ENCODE assay signal across 9 mouse cellular contexts in genomic region chr8:11250149-11250548, GRCm38 (mm10).
DNase-seq lines count a peak whose midpoint lies in the region; ATAC-seq and TF ChIP-seq lines count a peak whose summit lies in the region.
"Had no signal": no experiment of that assay in that cellular context is flagged by ENCODE, and none has a peak within 500 bp of the region (broad histone marks: within the 10 kb centered on the region; RNA-seq: fewer than 3 reads in every experiment).

No protein-coding gene starts in this region.

- H3K27me3 ChIP-seq in embryonic facial prominence, embryonic 14.5 days (replicated peaks; ENCODE audit: control insufficient read depth, insufficient read depth, low read length) = no peaks in the 10 kb centered on the region
- no peaks in the 10 kb centered on the region for H3K27me3 ChIP-seq in embryonic facial prominence, embryonic 10.5 days (replicated peaks; ENCODE audit: low read depth, poor library complexity, severe bottlenecking)
- H3K27me3 ChIP-seq in intestine, embryonic 16.5 days (replicated peaks; ENCODE audit: control insufficient read depth, insufficient read depth, low read length) = no peaks in the 10 kb centered on the region
- H3K27me3 ChIP-seq: hindbrain, embryonic 13.5 days had no signal

- no peaks in the 10 kb centered on the region; the same call in 1 of the 2 replicates for H3K36me3 ChIP-seq in embryonic facial prominence, embryonic 14.5 days (ENCODE audit: control insufficient read depth, insufficient read depth, low read length)
- H3K36me3 ChIP-seq in embryonic facial prominence, embryonic 10.5 days (replicated peaks) = peaks cover 20% of the 10 kb centered on the region
- no peaks in the 10 kb centered on the region; the same call in 1 of the 2 replicates for H3K36me3 ChIP-seq in intestine, embryonic 16.5 days (ENCODE audit: control insufficient read depth, insufficient read depth, low read length)
- H3K36me3 ChIP-seq: hindbrain, embryonic 13.5 days had no signal

- no peak overlapping the region for H3K9ac ChIP-seq in embryonic facial prominence, embryonic 14.5 days (ENCODE audit: low read depth, low read length)
- H3K9ac ChIP-seq in intestine, embryonic 16.5 days (ENCODE audit: low read depth, low read length) = no peak overlapping the region
- H3K9ac ChIP-seq: hindbrain, embryonic 13.5 days had no signal

- ATAC-seq in embryonic facial prominence, embryonic 14.5 days (ENCODE audit: low read depth) = peak; percentile 21; the same call in 1 of the 2 replicates
- ATAC-seq in intestine, embryonic 16.5 days = no peak

- H3K4me2 ChIP-seq in embryonic facial prominence, embryonic 14.5 days (ENCODE audit: low read depth, low read length) = no peak overlapping the region
- H3K4me2 ChIP-seq in intestine, embryonic 16.5 days (ENCODE audit: low read depth, low read length) = no peak overlapping the region
- H3K4me2 ChIP-seq: hindbrain, embryonic 13.5 days had no signal

- H3K9me3 ChIP-seq in embryonic facial prominence, embryonic 14.5 days (ENCODE audit: control insufficient read depth, low read length) = no peaks in the 10 kb centered on the region
- H3K9me3 ChIP-seq in embryonic facial prominence, embryonic 10.5 days = no peaks in the 10 kb centered on the region
- H3K9me3 ChIP-seq in intestine, embryonic 16.5 days (ENCODE audit: control insufficient read depth, low read length) = no peaks in the 10 kb centered on the region
- H3K9me3 ChIP-seq: hindbrain, embryonic 13.5 days had no signal

- no peak for TF ChIP-seq POLR2A in embryonic fibroblast, embryonic 13.5 days (IDR thresholded peaks at IDR 0.05; ENCODE audit: low read depth, low read length)

- 72% methylated on average over 8 of the region's 8 CpGs for WGBS in embryonic facial prominence, embryonic 14.5 days
- 88% methylated on average over 8 of the region's 8 CpGs for WGBS in embryonic facial prominence, embryonic 10.5 days
- 68% methylated on average over 8 of the region's 8 CpGs for WGBS in intestine, embryonic 16.5 days

- TF ChIP-seq CTCF in embryonic fibroblast, embryonic 13.5 days (IDR thresholded peaks at IDR 0.05; ENCODE audit: borderline replicate concordance, insufficient read depth, low read length) = no peak

- peaks cover 9% of the 10 kb centered on the region for H3K4me1 ChIP-seq in embryonic facial prominence, embryonic 14.5 days (ENCODE audit: control insufficient read depth, insufficient read depth, low read length)
- peaks cover 24% of the 10 kb centered on the region for H3K4me1 ChIP-seq in embryonic facial prominence, embryonic 10.5 days
- peaks cover 21% of the 10 kb centered on the region for H3K4me1 ChIP-seq in embryonic fibroblast, embryonic 13.5 days (ENCODE audit: control insufficient read depth, insufficient read depth, low read length)
- H3K4me1 ChIP-seq in intestine, embryonic 16.5 days (ENCODE audit: control insufficient read depth, insufficient read depth, low read length) = peaks cover 29% of the 10 kb centered on the region

- no peak for DNase-seq in embryonic facial prominence, embryonic 14.5 days (ENCODE audit: low spot score)
- no peak for DNase-seq in embryonic facial prominence, embryonic 10.5 days (ENCODE audit: low spot score)
- peak; percentile 44 for DNase-seq in kidney, postnatal 14 days
- DNase-seq in kidney, postnatal 25 days = no peak
- DNase-seq in adrenal gland, postnatal 4 days (ENCODE audit: low spot score in 2 of 2) = no peak
- no peak for DNase-seq in adrenal gland, postnatal 25 days

- H3K27ac ChIP-seq in embryonic facial prominence, embryonic 14.5 days (replicated peaks; ENCODE audit: low read depth, low read length) = 0 out of 2 replicates have a peak overlapping the region, but pooled peaks have one; percentile 23
- no peak overlapping the region for H3K27ac ChIP-seq in embryonic facial prominence, embryonic 10.5 days (replicated peaks)
- H3K27ac ChIP-seq in embryonic fibroblast, embryonic 13.5 days (ENCODE audit: insufficient read depth, low read length) = peak overlapping the region; percentile 25
- peak overlapping the region; percentile 23 for H3K27ac ChIP-seq in intestine, embryonic 16.5 days (ENCODE audit: low read length)
- H3K27ac ChIP-seq: hindbrain, embryonic 13.5 days had no signal

- no peak overlapping the region for H3K4me3 ChIP-seq in embryonic facial prominence, embryonic 14.5 days (ENCODE audit: low read depth, low read length)
- no peak overlapping the region for H3K4me3 ChIP-seq in embryonic facial prominence, embryonic 10.5 days
- H3K4me3 ChIP-seq in embryonic fibroblast, embryonic 13.5 days (ENCODE audit: insufficient read depth, low read length) = no peak overlapping the region
- no peak overlapping the region for H3K4me3 ChIP-seq in intestine, embryonic 16.5 days (ENCODE audit: low read length)
- H3K4me3 ChIP-seq: hindbrain, embryonic 13.5 days had no signal
